Mouse (Mus musculus): ENCODE results near the gene Vmn1r210.
"Not testable (repeated sequence)": the region's sequence is repeated elsewhere in the genome, so short reads cannot be mapped to it uniquely, and the experiment has no call there.

- not testable (repeated sequence) for TF ChIP-seq POLR2A (IDR thresholded peaks at IDR 0.05; ENCODE audit: borderline replicate concordance, insufficient read depth, low read length); CTCF (IDR thresholded peaks at IDR 0.05; ENCODE audit: borderline replicate concordance, insufficient read depth, low read depth, low read length)
These were observed 13.2 kb upstream of the Vmn1r210 start for GRCm38 (mm10) chr13:22844304-22844703.

All from cerebellum, adult 2 months (tissue).